Mouse (Mus musculus) adrenal gland, postnatal 4 days (tissue): Measurements from ENCODE around the gene Dpy19l1. TPM values are rescaled to one million over a fixed set of nuclear protein-coding genes. Genes with fewer than 3 reads are reported as not detected.
A peak's percentile ranks its signal among the peaks of the same experiment; 100 is the strongest.

ENCODE experiments used
- DNase-seq, 2 experiments: peaks; one replicate each; pipeline ENCODE4 v3.0.0; 2021 to 2022; ENCODE audit warnings: low spot score in 2 of 2, mixed read lengths in 2 of 2
- total RNA-seq, 2 experiments: library from RNA; stranded (reverse); gene quantifications; 2 replicates each; pipeline ENCODE4 v1.2.3; 2021

The Dpy19l1 gene
- total RNA-seq, 2 experiments from 2014 or later = 55.6 to 59.6 TPM

DNA sequence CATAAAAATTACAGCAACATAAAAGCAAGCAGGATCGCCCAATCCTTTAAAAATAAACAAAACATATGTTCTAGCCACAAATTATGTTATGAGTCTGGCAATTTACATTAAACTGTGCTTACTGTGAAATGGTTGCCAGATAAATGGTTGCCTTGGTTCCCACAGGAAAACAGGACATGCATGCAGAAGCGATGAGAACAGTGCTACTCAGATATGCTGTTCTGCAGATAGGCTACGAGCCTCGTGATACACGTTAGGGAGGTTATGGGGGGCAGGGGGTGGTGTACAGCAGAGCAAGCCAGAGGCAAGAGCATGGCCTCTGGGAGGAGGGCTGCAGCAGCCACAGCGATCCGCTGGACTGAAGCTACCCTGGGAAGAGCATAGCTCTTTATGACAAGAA lies 29.1 kb downstream of the Dpy19l1 start:
- DNase-seq = no peak

DNA sequence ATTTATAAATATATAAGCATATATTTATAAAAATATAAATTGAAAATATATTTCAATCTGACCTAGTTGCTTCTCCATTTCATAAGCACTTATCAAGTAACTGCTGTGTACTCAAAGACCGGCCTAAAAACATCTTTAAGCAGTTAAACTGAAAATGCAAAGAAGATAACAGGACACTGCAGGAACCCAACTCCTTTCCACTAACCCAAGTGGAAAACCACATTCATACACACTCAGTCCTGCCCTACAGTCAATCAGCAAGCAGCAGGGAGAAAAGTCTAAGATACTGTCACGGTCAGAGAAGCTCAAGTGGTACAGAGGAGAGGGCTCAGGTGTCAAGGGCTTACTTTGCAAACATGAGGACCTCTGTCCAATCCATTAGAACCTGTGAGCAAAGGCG lies 30.4 kb downstream of the Dpy19l1 start:
- no peak for DNase-seq

DNA sequence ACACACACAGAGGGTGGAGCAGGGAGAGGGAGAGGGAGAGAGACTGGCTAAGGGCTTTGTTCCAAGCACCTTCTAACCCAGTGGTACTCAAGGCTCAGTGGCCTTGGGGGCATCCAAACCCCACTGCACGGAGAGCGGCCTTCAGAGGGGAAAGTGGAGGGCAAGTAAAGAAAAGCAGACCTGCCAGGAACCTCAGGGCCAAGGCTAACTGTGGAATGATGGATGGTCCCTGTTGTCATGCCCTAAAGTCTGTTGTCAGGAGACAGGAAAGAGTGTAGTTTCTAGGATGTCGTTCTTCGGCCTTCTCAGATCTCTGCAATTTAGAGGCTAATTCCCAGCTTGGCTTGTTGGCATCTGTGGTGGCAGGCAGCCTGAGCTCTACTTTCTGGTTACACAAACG lies 32.8 kb downstream of the Dpy19l1 start:
- DNase-seq = peak in 1 of 2 experiments; percentile 36

DNA sequence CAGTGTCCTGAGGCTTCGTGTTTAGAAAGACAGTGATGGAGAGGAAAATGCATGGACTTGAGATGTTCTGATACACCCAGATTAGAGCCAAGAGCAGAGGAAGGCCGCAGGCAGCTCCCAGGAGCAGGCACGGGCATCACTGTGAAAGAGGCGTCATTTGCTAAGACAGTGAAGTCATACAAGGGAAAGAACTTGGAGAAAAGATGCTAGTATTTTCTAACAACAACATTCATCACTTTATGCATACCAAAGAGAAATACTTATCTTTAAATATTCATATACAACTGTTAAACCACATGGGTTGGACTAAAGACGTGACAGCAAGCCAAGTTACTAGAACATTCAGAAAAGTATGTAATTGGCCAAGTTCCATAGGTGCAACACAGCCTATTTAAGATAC lies 35.8 kb downstream of the Dpy19l1 start:
- no peak for DNase-seq

DNA sequence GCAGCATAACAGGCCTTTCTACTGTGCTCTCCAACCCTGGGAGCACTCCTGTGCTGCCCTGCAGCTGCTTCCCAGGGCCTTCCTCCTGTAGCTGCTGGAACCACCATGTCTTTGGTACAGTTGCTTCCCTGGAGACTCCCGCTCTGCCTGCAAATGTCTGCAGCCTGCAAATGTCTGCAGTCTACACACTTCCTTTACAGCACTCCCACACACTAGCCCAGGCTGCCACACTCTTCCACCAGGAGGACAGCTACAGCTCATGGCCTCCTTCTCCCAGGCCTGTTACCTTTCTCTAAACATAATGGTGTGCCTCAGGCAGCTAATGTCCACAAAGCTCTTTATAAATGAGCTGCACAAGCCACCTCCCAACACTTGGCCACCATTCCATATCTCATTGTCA lies 36.3 kb downstream of the Dpy19l1 start:
- no peak for DNase-seq

DNA sequence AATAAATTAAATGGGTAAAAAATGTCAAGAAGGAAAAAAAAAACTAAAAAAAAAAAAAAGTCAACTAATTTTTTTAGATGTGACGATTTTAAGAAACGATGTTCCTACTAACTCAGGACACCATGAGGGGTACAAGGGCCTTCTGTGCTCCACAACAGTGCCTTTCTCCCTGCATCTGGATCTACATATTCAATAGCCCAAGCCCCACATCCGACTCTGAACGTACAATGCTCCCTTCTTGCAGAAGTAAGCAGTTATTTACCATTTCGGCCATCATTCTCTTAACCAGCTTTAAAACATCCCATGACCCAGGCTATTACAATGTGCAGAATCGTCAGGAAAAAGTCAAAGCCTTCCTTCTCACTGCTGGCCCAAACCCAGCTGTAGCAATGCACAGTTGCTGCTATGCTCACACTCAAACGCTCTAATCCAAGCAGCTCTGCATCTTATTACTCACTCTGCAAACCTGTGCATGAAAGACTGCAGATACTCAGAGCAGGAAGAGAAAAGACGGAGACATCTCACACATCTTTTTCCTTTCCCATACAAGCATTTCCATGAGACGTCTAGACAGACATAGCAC lies 41.5 kb downstream of the Dpy19l1 start:
- DNase-seq = no peak

DNA sequence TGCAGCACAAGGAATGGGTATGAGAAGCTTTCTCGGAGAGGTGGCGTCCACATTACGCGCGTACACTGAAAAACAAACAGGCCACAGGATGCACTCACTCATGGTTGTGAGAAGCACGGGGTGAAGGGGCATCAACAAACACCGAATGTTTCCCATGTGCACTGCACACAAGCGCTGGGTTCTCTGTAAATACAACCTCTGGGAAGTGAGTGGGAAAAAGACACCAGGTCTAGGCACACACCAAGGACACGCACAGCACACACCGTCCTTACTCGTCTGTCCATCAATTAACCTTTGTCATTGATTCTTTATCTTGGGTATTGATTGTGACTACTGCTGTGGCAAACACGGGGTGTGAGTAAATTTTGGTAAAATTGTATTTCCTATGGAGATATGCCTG lies 49.1 kb downstream of the Dpy19l1 start:
- DNase-seq = no peak

DNA sequence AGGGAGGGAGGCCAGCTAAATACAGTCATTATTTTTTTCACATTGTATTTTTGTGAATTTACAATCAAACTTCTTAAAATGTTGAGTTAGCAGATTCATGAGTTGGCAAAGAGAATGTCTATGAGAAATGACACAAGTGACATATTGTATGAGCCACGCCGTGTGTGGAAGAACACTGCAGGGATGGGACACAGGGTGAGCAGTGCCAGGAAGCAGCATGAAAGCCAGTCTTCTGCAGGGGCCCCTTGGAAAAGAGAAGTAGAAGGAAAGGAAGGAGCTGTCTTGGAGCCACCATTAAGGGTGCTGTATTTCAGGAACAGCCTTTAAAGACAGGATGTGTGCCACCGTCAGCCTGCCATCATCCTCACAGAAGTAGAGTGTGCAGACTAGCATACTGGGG lies 52.0 kb downstream of the Dpy19l1 start:
- no peak for DNase-seq

DNA sequence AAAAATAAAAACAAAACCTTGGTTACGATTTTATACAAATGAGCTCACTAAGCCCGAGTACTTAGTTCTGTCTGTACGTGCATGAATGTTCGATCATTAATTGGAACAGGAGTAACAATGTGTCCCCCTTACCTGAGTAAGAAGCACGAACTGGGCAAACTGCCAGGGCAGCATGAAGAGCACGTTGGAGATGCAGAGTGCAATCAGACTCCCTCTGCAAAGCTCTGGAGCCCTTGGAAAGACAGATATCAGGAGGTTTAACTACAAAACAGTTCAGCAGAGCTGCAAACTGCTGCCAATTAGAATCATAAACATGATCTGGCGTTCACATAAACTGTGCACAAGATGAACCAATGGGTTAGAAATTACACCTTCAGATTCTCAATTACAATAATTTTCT lies 52.4 kb downstream of the Dpy19l1 start:
- no peak for DNase-seq

DNA sequence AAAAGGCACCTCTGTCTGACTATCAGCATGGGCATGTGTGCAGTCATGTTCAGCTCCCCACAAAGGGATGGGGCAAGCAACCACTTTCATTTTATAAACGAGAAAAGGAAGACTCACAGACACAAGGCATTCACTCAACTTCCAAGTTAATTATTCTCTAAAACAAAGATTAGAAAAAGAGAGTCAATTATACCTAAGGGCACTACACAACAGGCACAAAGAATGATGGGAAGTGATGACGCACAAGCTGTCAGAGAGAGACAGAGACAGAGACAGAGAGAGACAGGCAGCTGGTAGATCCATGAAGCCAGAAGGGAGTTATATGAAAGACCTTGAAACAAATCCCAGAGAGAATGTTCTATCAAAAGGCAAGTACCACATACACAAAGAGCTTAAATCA lies 68.0 kb downstream of the Dpy19l1 start:
- no peak for DNase-seq

DNA sequence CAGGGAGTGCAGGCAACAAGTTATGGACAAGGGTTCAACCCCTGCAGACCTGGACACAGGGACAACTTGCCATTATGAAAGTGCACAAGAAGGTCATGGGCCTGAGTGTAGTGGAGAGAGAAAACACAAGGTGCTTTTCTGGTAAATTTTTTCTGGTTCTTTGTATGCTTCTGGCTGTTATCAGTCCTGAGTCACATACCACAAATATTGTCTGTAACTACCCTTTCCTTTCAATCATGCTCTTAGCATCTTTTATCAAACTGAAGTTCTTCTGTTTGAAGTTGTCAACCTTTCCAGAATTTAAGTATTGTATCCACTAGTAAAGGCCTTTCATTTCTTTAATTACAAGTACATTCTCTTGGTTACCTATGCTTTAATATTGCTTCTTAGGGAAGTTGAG lies 73.2 kb downstream of the Dpy19l1 start:
- DNase-seq = no peak

DNA sequence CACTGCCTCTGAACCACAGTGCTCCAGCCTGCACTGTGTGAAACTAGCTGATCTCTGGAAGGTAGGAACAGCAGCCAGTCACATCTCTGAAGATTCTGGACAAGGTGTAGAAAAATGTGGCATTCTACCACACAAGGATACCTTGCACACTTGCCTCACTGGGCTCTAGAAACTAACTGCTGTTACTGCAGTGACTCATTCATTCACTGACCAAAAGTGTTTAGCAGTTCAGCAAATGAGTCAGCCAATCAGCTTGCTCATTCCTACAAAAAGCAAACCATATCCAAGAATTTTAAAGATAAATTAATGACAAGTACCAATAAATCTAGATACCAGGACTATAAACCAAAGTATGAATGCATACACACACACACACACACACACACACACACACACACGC lies 77.3 kb downstream of the Dpy19l1 start:
- no peak for DNase-seq

DNA sequence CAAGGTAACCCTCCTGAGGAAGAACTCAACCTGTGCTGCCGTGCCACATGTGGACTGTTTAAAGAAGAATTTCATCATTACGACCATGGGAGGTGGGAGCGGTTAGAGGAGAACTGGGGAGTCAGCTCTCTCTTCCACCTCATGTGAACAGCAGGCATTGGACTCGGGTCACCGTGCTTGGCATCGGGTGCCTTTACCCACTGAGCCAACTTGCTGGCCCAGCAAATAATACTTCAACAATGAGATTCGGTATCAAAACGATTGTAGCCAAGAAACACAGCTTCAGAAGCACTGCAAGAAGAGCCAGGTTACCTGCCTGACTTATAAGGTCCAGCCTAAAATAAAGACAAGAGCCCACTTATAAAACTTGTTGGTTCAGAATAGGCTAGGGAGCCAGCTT lies 79.7 kb downstream of the Dpy19l1 start:
- DNase-seq = no peak

DNA sequence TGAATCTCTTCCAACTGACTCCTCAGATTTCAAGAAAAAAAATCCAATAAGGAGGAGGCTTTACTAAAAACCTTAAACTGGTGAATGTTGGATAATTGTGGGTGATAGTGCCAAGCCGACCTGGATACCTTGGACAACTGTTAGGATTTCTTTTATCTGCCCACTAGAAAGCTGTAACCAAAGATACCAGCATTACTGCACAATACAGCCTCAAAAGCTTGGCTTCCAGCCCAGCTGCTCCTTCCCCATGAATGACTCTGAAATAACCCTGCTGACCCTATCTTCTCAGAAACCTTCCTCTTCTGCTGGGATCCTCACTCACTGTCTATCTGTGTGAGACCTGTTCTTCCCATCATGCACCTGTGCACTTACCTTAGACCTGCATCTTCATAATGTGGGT lies 81.1 kb downstream of the Dpy19l1 start:
- DNase-seq = no peak

DNA sequence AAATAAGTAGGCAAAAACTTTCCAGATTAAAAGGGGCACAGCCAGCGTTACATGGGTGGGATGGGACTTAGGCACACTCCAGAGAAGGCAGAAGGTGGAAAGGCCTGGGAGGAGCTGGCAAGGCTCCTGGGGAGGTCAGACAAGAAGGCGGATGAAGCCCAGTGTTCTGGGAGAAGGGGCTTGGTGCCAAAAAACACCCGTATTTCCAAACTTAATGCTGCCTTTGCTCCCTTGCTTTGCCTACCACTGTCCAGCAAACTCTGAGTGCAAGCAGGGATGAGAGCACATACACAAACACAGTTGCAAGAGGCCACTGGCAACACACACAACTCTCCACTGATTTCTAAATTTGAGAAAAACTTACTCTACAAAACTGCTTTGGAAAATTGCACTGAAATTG lies 81.7 kb downstream of the Dpy19l1 start:
- no peak for DNase-seq

DNA sequence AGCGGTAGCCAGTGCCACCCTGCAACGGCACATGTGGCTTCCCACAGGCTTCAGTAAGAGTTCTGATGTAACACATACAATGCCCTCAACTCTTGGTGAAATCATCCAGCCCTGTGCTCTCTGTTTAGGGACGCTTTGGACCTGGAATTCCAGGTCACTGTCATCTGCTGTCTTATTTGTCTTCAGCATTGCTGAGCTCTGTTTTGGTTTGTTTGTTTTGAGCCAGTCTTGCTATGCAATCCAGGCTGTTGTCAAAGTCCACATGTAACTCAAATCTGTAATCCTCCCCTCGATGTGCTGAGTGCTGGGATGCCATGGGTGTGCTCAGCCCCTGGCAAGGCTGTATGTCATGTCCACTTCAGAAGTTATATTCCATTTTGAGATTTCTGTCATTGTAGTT lies 82.8 kb downstream of the Dpy19l1 start:
- DNase-seq = no peak

DNA sequence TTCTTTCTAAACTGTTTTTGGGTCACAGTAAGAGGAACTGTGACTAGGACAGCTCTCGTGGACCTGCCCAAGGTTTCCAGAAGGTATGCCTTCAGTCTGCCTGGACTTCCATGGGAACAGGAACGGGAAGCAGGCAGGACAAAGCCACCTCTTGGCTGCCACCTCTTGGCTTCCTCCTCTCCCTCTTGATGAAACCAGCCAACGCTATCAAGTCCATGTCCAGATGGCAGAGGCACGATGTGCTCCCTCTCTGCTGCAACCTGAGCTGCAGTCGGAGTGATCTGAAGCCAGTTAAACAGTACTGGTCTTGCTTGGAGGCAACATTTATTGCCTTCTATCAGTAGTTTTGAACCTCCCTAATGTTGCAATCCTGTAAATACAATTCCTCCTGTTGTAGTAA lies 84.7 kb downstream of the Dpy19l1 start:
- DNase-seq = no peak

DNA sequence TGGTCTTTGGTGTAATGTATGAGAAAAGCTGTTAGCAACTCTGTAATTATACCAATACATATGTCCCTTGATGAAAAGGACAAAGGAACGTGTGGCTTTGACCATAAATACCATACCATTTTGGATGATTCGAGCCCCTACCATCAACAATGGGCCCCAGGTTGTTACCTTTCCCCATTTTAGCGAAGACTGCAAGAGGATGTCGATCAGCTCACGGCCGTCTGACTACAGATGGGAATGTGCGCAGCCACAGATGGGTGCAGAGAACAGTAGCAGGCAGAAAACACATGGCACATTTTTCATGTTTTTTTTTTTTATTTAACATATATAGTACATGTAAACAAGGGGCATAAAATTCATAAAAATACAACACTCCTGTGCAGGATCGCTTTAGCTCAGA lies 91.5 kb downstream of the Dpy19l1 start:
- DNase-seq = no peak

DNA sequence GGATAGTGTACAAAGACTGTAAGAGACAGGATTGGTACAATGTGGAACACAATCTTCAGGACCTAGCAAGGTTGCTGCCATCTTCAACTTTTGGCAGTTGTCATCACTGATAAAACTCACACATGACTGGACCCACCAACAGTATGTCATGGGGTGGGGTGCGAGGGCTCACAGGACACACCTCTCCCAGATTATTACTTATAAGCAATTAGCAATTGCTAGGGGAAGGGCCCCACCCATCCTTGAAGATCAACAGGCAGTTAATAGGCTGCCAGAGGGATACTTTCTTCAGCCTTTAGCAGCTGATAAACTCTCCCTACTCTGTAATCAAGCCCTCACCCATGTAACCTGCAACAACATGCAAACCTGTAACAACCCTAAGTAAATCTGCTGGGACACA lies 92.5 kb downstream of the Dpy19l1 start:
- DNase-seq = no peak

DNA sequence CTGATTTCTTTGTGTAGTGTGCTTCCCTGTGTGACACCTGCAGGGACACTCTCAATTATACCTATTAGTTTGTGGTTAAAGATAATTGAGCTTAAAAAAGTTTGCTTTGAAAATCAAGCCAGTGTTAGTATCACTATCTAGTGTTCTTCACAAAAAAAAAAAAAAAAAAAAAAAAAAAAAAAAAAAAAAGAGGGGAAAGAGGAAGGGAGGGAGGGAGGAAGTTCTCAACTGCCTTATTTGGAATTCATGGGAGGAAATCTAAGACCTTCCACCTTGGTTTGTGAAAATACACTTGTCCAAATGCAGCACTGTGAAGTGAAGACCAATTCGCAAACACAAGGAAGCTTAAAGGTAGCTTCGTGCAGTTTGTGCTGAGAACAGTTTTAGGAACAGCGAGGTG lies 94.9 kb downstream of the Dpy19l1 start:
- DNase-seq = no peak

DNA sequence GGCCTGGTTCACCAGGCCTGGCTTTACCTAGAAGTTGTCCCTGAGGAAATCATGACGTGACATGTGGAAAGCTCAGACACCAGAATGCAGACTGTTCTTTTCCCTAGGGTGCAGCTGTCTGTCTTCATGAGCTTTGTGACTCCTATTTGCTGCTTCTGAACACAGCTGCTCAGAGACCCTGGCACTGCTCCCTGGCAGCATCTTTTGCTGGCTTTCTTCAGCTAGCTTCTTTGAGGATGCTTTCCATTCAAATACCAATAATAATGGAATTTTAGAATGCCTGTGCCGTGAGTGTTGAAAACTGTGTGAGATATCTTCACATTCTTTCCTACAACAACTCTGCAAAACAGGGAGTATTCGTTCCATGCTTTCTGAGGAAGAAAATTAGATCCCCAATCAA lies 108.8 kb downstream of the Dpy19l1 start:
- no peak for DNase-seq

DNA sequence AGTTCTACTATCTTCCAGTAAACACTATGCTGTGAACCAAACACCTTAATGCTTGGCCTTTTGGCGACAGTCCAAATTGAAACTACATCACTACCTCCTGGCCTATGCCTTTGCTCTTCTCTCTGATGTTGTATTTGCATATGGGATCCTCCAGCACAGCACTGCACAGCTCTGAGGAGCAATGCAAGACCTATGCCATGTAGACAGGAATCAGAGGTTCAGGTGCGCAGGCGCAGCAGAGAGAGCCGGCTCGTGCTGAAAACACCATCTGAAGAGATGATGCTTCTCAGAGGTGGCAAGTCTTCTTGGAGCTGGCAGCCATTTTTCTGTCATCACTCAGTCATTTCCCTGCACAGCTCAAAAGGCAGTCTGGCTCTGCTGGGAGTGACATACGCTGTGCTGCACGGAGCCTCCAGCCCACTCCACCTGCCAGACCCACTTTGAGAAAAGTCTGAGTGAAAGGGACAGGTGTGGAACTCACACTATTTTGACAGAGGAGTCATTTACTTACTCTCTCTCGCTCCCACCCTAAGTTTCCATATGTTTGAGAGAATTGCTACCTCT lies 112.1 kb downstream of the Dpy19l1 start:
- DNase-seq = no peak

DNA sequence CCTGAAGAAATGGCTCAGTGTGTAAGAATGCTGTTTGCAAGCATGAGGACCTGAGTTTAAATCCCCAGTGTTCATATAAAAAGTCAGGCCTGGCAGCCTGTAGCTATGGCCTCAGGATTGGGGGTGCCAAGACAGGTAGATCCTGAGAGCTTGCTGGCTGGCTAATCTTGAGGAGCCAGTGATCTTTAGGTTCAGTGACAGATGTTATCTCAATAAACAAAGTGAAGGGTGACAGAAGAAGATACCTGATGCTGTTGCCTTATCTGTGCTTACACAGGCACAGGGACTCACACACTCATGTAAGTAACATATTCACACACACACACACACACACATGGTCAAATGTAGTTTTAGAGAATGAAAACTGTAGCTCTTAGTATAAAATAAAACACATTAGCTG lies 115.7 kb downstream of the Dpy19l1 start:
- no peak for DNase-seq

DNA sequence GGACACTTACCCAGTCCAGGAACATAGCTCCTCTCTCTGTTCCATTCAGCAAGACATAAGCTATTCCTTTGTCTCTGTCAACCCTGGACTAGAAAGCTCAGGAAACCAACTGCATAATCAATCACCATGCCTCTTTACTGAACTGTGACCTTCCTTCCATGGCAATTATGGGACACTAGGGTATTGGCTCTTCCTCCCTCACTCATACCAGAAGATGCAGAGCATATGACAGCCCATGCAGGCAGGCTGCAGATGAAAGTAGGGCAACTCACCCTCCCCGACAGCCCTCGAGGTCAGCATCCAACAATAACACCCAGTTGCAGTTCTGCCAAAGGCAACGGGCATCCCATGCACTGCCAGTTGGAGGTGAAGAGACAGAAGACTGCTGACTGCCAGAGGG lies 123.6 kb downstream of the Dpy19l1 start:
- DNase-seq = peak in 1 of 2 experiments; percentile 3
